In genomic region chr3:130159906-130160305, GRCm38 (mm10) we compare ENCODE assay signal across 25 mouse cellular contexts. TPM values are rescaled to one million over a fixed set of nuclear protein-coding genes. Genes with fewer than 3 reads are reported as not detected.
A peak's percentile ranks its signal among the peaks of the same experiment; 100 is the strongest.
DNase-seq lines count a peak whose midpoint lies in the region; ATAC-seq and TF ChIP-seq lines count a peak whose summit lies in the region.
"Had no signal": no experiment of that assay in that cellular context is flagged by ENCODE, and none has a peak within 500 bp of the region (broad histone marks: within the 10 kb centered on the region; RNA-seq: fewer than 3 reads in every experiment).

No protein-coding gene starts in this region.

- H3K9ac ChIP-seq in midbrain, embryonic 11.5 days (ENCODE audit: low read length), result no peak overlapping the region
- no peak overlapping the region for H3K9ac ChIP-seq in midbrain, postnatal 0 days (replicated peaks; ENCODE audit: low read length, poor library complexity, severe bottlenecking)
- H3K9ac ChIP-seq: embryonic facial prominence, embryonic 15.5 days; heart, embryonic 13.5 days; hindbrain, embryonic 12.5 days had no signal

- no peak overlapping the region for H3K4me2 ChIP-seq in midbrain, embryonic 11.5 days
- H3K4me2 ChIP-seq in midbrain, postnatal 0 days (ENCODE audit: low read depth, low read length, poor library complexity, severe bottlenecking), result no peak overlapping the region
- H3K4me2 ChIP-seq: embryonic facial prominence, embryonic 15.5 days; heart, embryonic 13.5 days; hindbrain, embryonic 12.5 days had no signal

- H3K9me3 ChIP-seq in midbrain, embryonic 11.5 days (ENCODE audit: control insufficient read depth, low read length), result no peaks in the 10 kb centered on the region
- H3K9me3 ChIP-seq in midbrain, postnatal 0 days (ENCODE audit: low read length), result no peaks in the 10 kb centered on the region
- H3K9me3 ChIP-seq: embryonic facial prominence, embryonic 15.5 days; forebrain, embryonic 10.5 days; heart, embryonic 13.5 days; hindbrain, embryonic 12.5 days had no signal

- H3K4me3 ChIP-seq in midbrain, embryonic 11.5 days (ENCODE audit: low read depth, low read length), result no peak overlapping the region
- no peak overlapping the region for H3K4me3 ChIP-seq in midbrain, postnatal 0 days (ENCODE audit: low read depth, low read length)
- H3K4me3 ChIP-seq: embryonic facial prominence, embryonic 15.5 days; erythroblast, embryonic 14.5 days; forebrain, embryonic 10.5 days; gastrocnemius, adult 2 months; heart, embryonic 13.5 days; hindbrain, embryonic 12.5 days had no signal

- no peaks in the 10 kb centered on the region for H3K27me3 ChIP-seq in midbrain, embryonic 11.5 days (ENCODE audit: control insufficient read depth, insufficient read depth, low read length)
- H3K27me3 ChIP-seq in midbrain, postnatal 0 days (ENCODE audit: insufficient read depth, low read length), result no peaks in the 10 kb centered on the region
- H3K27me3 ChIP-seq: embryonic facial prominence, embryonic 15.5 days; heart, embryonic 13.5 days; hindbrain, embryonic 12.5 days had no signal

- no peak for ATAC-seq in midbrain, embryonic 11.5 days (ENCODE audit: low FRiP score)
- no peak for ATAC-seq in midbrain, postnatal 0 days (ENCODE audit: low FRiP score)
- no peak for ATAC-seq in cerebellum, adult (ENCODE audit: insufficient number of reproducible peaks, low FRiP score, low TSS enrichment)
- ATAC-seq: CD4-positive, CD25-positive, alpha-beta regulatory T cell, adult 4 months; forebrain, embryonic 14.5 days; hindbrain, embryonic 16.5 days had no signal

- no peaks in the 10 kb centered on the region for H3K4me1 ChIP-seq in midbrain, embryonic 11.5 days (ENCODE audit: control insufficient read depth, insufficient read depth, low read length)
- no peaks in the 10 kb centered on the region for H3K4me1 ChIP-seq in midbrain, postnatal 0 days (ENCODE audit: insufficient read depth, low read length)
- H3K4me1 ChIP-seq: embryonic facial prominence, embryonic 15.5 days; heart, embryonic 13.5 days had no signal

- no peaks in the 10 kb centered on the region for H3K36me3 ChIP-seq in midbrain, embryonic 11.5 days (ENCODE audit: control insufficient read depth, insufficient read depth, low read length)
- H3K36me3 ChIP-seq in midbrain, postnatal 0 days (ENCODE audit: insufficient read depth, low read length), result no peaks in the 10 kb centered on the region
- H3K36me3 ChIP-seq: embryonic facial prominence, embryonic 15.5 days; forebrain, embryonic 10.5 days; heart, embryonic 13.5 days; hindbrain, embryonic 12.5 days had no signal

- DNase-seq in midbrain, embryonic 11.5 days (ENCODE audit: low spot score, missing footprints), result peak; percentile 60
- no peak for DNase-seq in midbrain, postnatal 0 days (ENCODE audit: low spot score)
- DNase-seq in adrenal gland, adult 2 months, result peak; percentile 81
- DNase-seq in adrenal gland, postnatal 25 days, result peak; percentile 45
- DNase-seq in layer of hippocampus, postnatal 14 days (ENCODE audit: low spot score in 2 of 2), result no peak
- DNase-seq: B cell, adult 2 months; cerebellum, adult 2 months; cerebellum, postnatal 14 days; embryo, embryonic 11 days; gastrocnemius, adult 2 months; gastrocnemius, postnatal 25 days; heart, postnatal 4 days; kidney, adult 11 months had no signal

- WGBS in midbrain, embryonic 11.5 days, result 76% methylated on average over 4 of the region's 4 CpGs
- whole genome bisulfite sequencing in midbrain, postnatal 0 days, result 65% methylated on average over 4 of the region's 4 CpGs

- no peak overlapping the region for H3K27ac ChIP-seq in midbrain, embryonic 11.5 days (ENCODE audit: low read depth, low read length)
- H3K27ac ChIP-seq in midbrain, postnatal 0 days (ENCODE audit: low read depth, low read length), result no peak overlapping the region
- H3K27ac ChIP-seq: embryonic facial prominence, embryonic 15.5 days; forebrain, embryonic 10.5 days; gastrocnemius, adult 2 months; heart, embryonic 13.5 days; hindbrain, embryonic 12.5 days had no signal

- no peak for TF ChIP-seq CTCF in midbrain, postnatal 0 days (IDR thresholded peaks at IDR 0.05)

RNA-seq across cellular contexts. Expression of gene Col25a1, which starts 28.6 kb away (rescaled TPM):
- 3.0 and 3.5 TPM in 2 replicates for polyA plus RNA-seq in midbrain, embryonic 11.5 days (2014; fragmentation: Nextera tagmentation; extraction: Ambion mirVana)
- total RNA-seq in midbrain, postnatal 0 days (2014; rRNA removed), result 28.0 and 40.4 TPM in 2 replicates
- 8.6 and 10.6 TPM in 2 replicates for polyA plus RNA-seq in midbrain, postnatal 0 days (2015; fragmentation: Nextera tagmentation; extraction: Ambion mirVana)
- total RNA-seq in adrenal gland, adult 2 months (2021), result 1 to 10 TPM; 3.5 to 4.5 TPM
- 0.18 and 0.43 TPM in 2 replicates for polyA plus RNA-seq in adrenal gland, adult 2 months (2012; rRNA removed)
- 5.7 and 10.3 TPM in 2 replicates for total RNA-seq in adrenal gland, postnatal 25 days (2021)
- total RNA-seq in layer of hippocampus, postnatal 14 days (2021), result 10 to 100 TPM; 57.8 to 62.6 TPM
- total RNA-seq: common myeloid progenitor, adult 5-6 weeks; granulocyte monocyte progenitor cell, adult 5-6 weeks; MEL had no signal

Comparison
In these comparisons a context has a peak if more than half of its experiments do, and no peak if none do; other contexts are left out.
1. DNase-seq: peak in midbrain, embryonic 11.5 days (single experiment), adrenal gland, adult 2 months (single experiment) and adrenal gland, postnatal 25 days (single experiment); none in midbrain, postnatal 0 days (single experiment) and layer of hippocampus, postnatal 14 days (0 of 2).